Mouse (Mus musculus) limb, embryonic 14.5 days (tissue): ENCODE measurements around the gene Cd93. TPM values are rescaled to one million over a fixed set of nuclear protein-coding genes. Genes with fewer than 3 reads are reported as not detected.

Source experiments
- ATAC-seq: fragments of 200-750 bp; cut with Nextera tagmentation; 2 replicates; pipeline ENCODE4 v1.8.0; 2017; ENCODE audit warnings: low read depth, moderate number of reproducible peaks, moderate TSS enrichment; ENCODE audit not compliant: low FRiP score
- DNase-seq: peaks from one replicate; pipeline ENCODE4 v3.0.0-alpha.2; 2015; ENCODE audit warnings: low spot score
- H3K27ac ChIP-seq: fragments of 300-500 bp; sonication (generic); replicated peaks from 2 replicates; pipeline ENCODE4 v1.5.1; 2014; ENCODE audit warnings: low read depth, mild to moderate bottlenecking, low read length, moderate library complexity, mixed read lengths
- H3K27me3 ChIP-seq: fragments of 300-500 bp; sonication (generic); 2 replicates; pipeline ENCODE4 v1.6.1; 2014; ENCODE audit warnings: low read length, mixed read lengths; ENCODE audit not compliant: control insufficient read depth, insufficient read depth
- H3K36me3 ChIP-seq: fragments of 300-500 bp; sonication (generic); 2 replicates; pipeline ENCODE4 v1.6.1; 2014; ENCODE audit warnings: mild to moderate bottlenecking, low read length, moderate library complexity, mixed read lengths; ENCODE audit not compliant: control insufficient read depth, insufficient read depth
- H3K4me1 ChIP-seq: fragments of 300-500 bp; sonication (generic); 2 replicates; pipeline ENCODE4 v1.6.1; 2014; ENCODE audit warnings: antibody characterized with exemption, low read length, mixed read lengths; ENCODE audit not compliant: control insufficient read depth, insufficient read depth
- H3K4me2 ChIP-seq: fragments of 300-500 bp; sonication (generic); replicated peaks from 2 replicates; pipeline ENCODE4 v1.6.1; 2014; ENCODE audit warnings: low read depth, mild to moderate bottlenecking, low read length, moderate library complexity; ENCODE audit not compliant: severe bottlenecking
- H3K4me3 ChIP-seq: fragments of 300-500 bp; sonication (generic); replicated peaks from 2 replicates; pipeline ENCODE4 v1.5.1; 2014; ENCODE audit warnings: low read length
- H3K9ac ChIP-seq: fragments of 300-500 bp; sonication (generic); 2 replicates; pipeline ENCODE4 v1.6.1; 2014; ENCODE audit warnings: mild to moderate bottlenecking, low read depth, low read length, moderate library complexity; ENCODE audit not compliant: severe bottlenecking
- H3K9me3 ChIP-seq: fragments of 300-500 bp; sonication (generic); 2 replicates; pipeline ENCODE4 v1.6.1; 2016; ENCODE audit warnings: low read length; ENCODE audit not compliant: control insufficient read depth
- POLR2A ChIP-seq: fragments of 200-500 bp; IDR thresholded peaks from 2 replicates; pipeline ENCODE4 v1.8.0; 2012; ENCODE audit warnings: inconsistent platforms, mild to moderate bottlenecking, moderate library complexity, borderline replicate concordance; ENCODE audit not compliant: insufficient read depth, insufficient read length; ENCODE audit errors: extremely low read depth
- WGBS: fragments of 180-500 bp; shearing (Covaris S2); extraction: QIAGEN DNeasy Blood & Tissue Kit; methylation state at CpG from one replicate; pipeline ENCODE4 v1.1.7; 2014; 5-methylcytosine and 5-hydroxymethylcytosine counted together
- polyA plus RNA-seq, 2 experiments: library from polyadenylated mRNA; depleted of rRNA in 1 of 2; stranded (reverse) in 1 of 2; unstranded in 1 of 2; fragments of >200 nt; fragmentation: Nextera tagmentation in 1 of 2; extraction: Ambion mirVana in 1 of 2; gene quantifications; 2 replicates each; pipeline versions ENCODE4 v1.2.1 to v1.2.3; 2012 to 2014

Gene Cd93
- polyA plus RNA-seq, 2 experiments: 11.9 to 12.5 TPM

- H3K4me1 ChIP-seq: no peaks in the 10 kb centered on the region
- no peaks in the 10 kb centered on the region for H3K27me3 ChIP-seq
- no peak overlapping the region for H3K9ac ChIP-seq
- DNase-seq (no peak), ATAC-seq (no peak)
- H3K4me3 ChIP-seq: no peak overlapping the region
- H3K9me3 ChIP-seq: no peaks in the 10 kb centered on the region
- no peak for TF ChIP-seq POLR2A
- no peak overlapping the region for H3K4me2 ChIP-seq
- 78% methylated on average over 3 of the region's 3 CpGs for WGBS
- H3K27ac ChIP-seq: no peak overlapping the region
- no peaks in the 10 kb centered on the region for H3K36me3 ChIP-seq
Observed at GRCm38 (mm10) chr2:148419151-148419550, 24.2 kb downstream of the Cd93 start.

GRCm38 (mm10) chr2:148409821-148410220 is 33.5 kb downstream of the Cd93 start:
- H3K9me3 ChIP-seq: no peaks in the 10 kb centered on the region
- no peak overlapping the region for H3K4me3 ChIP-seq
- H3K27ac ChIP-seq: no peak overlapping the region
- no peak for DNase-seq
- ATAC-seq: no peak
- H3K36me3 ChIP-seq: no peaks in the 10 kb centered on the region
- no peak overlapping the region for H3K9ac ChIP-seq
- H3K4me2 ChIP-seq: no peak overlapping the region
- H3K4me1 ChIP-seq: 0 out of 2 replicates have a peak, but pooled peaks cover 12% of the 10 kb centered on the region
- WGBS: 82% methylated on average over 1 of the region's 1 CpGs
- peaks cover 39% of the 10 kb centered on the region for H3K27me3 ChIP-seq
- no peak for TF ChIP-seq POLR2A

- no peak for TF ChIP-seq POLR2A
- H3K9me3 ChIP-seq: no peaks in the 10 kb centered on the region
- H3K4me1 ChIP-seq: 0 out of 2 replicates have a peak, but pooled peaks cover 12% of the 10 kb centered on the region
- WGBS: 25% methylated on average over 9 of the region's 9 CpGs
- H3K4me2 ChIP-seq: no peak overlapping the region
- no peak overlapping the region for H3K9ac ChIP-seq
- no peak overlapping the region for H3K4me3 ChIP-seq
- peak; percentile 83 for ATAC-seq
- H3K27ac ChIP-seq: no peak overlapping the region
- no peaks in the 10 kb centered on the region for H3K36me3 ChIP-seq
- DNase-seq: peak; percentile 71
- peaks cover 40% of the 10 kb centered on the region for H3K27me3 ChIP-seq
Observed at GRCm38 (mm10) chr2:148409141-148409540, 34.2 kb downstream of the Cd93 start.

DNA sequence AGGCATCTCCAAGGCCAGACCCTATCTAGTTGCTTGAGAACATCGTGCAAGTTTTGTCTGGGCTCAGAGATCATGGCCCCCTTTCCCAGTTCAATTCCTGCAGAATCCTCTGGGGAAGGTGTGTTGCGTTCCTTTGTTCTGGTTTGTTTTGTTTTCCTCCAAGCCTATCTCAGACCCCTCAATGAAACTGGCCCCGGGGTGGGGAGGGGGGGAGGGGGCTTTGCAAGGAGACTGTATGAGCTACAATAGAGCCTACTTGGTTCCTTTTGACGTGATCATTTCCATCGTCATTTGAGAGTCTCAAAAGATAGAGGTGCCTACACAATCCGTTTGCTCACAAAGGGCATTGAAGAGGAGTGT is 34.6 kb downstream of the Cd93 start:
- Histone ChIP-seq H3K27me3 (peaks cover 40% of the 10 kb centered on the region), H3K4me2 (peak overlapping the region; percentile 77; the same call in 1 of the 2 replicates), H3K9me3 (no peaks in the 10 kb centered on the region), H3K9ac (no peak overlapping the region), H3K4me3 (no peak overlapping the region), H3K27ac (no peak overlapping the region), H3K36me3 (no peaks in the 10 kb centered on the region), H3K4me1 (0 out of 2 replicates have a peak, but pooled peaks cover 12% of the 10 kb centered on the region)
- DNase-seq: no peak
- TF ChIP-seq POLR2A: no peak
- ATAC-seq: no peak
- 23% methylated on average over 6 of the region's 6 CpGs for WGBS

GRCm38 (mm10) chr2:148407870-148408760 is 35.2 kb downstream of the Cd93 start, which contains the start of gene Thbd:
TSS of gene Thbd (minus strand) at chr2:148408188.
- ATAC-seq (peak; percentile 66), DNase-seq (peak; percentile 55)
- Histone ChIP-seq H3K9ac (peak within 1 kb of the TSS; percentile 28), H3K4me1 (0 out of 2 replicates have a peak, but pooled peaks cover 12% of the 10 kb centered on the region), H3K9me3 (no peaks in the 10 kb centered on the region), H3K27ac (no peak within 1 kb of the TSS), H3K4me3 (peak within 1 kb of the TSS; percentile 44), H3K27me3 (peaks cover 44% of the 10 kb centered on the region), H3K4me2 (peak within 1 kb of the TSS; percentile 77), H3K36me3 (no peaks in the 10 kb centered on the region)
- WGBS: 2% methylated on average over 35 of the region's 35 CpGs
- TF ChIP-seq POLR2A: no peak
